1 mouse cellular context compared by ENCODE assay signal in genomic region chr4:126027980-126028379, GRCm38 (mm10).
TF ChIP-seq lines count a peak whose summit lies in the region.

No protein-coding gene starts in this region.

TF ChIP-seq in MEL, 35 proteins besides CTCF, POLR2A, EP300 and RAD21 (continued from another document):
- TF ChIP-seq GABPA (IDR thresholded peaks at IDR 0.05; ENCODE audit: low read depth, low read length) (no peak), USF2 (IDR thresholded peaks at IDR 0.05; ENCODE audit: borderline replicate concordance in 1 of 2, insufficient read depth in 1 of 2, low read depth in 1 of 2, low read length in 2 of 2) (no peak), NELFE (IDR thresholded peaks at IDR 0.05; ENCODE audit: low read depth, low read length) (no peak), BHLHE40 (IDR thresholded peaks at IDR 0.05; ENCODE audit: borderline replicate concordance, low read depth, low read length) (no peak), MYB (IDR thresholded peaks at IDR 0.05; ENCODE audit: low read depth, low read length) (0 out of 2 replicates have a peak, but pooled peaks have one; percentile 8), TAL1 (IDR thresholded peaks at IDR 0.05; ENCODE audit: low read length) (peak; percentile 88), ZMIZ1 (IDR thresholded peaks at IDR 0.05; ENCODE audit: low read depth, low read length) (0 out of 2 replicates have a peak, but pooled peaks have one; percentile 27), UBTF (IDR thresholded peaks at IDR 0.05; ENCODE audit: borderline replicate concordance, insufficient read depth, low read depth, low read length) (no peak), RCOR1 (IDR thresholded peaks at IDR 0.05; ENCODE audit: low read depth, low read length) (peak; percentile 96), SMC3 (IDR thresholded peaks at IDR 0.05; ENCODE audit: low read depth, low read length) (no peak), CHD2 (IDR thresholded peaks at IDR 0.05; ENCODE audit: low read length) (0 out of 2 replicates have a peak, but pooled peaks have one; percentile 18), MAFK (IDR thresholded peaks at IDR 0.05; ENCODE audit: borderline replicate concordance, low read depth, low read length) (peak; percentile 83), JUND (IDR thresholded peaks at IDR 0.05; ENCODE audit: low read depth, low read length) (no peak), ZC3H11A (IDR thresholded peaks at IDR 0.05; ENCODE audit: low read depth, low read length) (no peak), USF1 (IDR thresholded peaks at IDR 0.05; ENCODE audit: low read depth, low read length) (0 out of 2 replicates have a peak, but pooled peaks have one; percentile 4), NRF1 (IDR thresholded peaks at IDR 0.05; ENCODE audit: insufficient read depth, low read depth, low read length, poor library complexity, severe bottlenecking) (no peak), ZKSCAN1 (IDR thresholded peaks at IDR 0.05; ENCODE audit: low read depth, low read length) (no peak), KAT2A (conservative IDR thresholded peaks at IDR 0.05; ENCODE audit: low read depth, low read length) (no peak), MYC (IDR thresholded peaks at IDR 0.05; ENCODE audit: low read depth, low read length) (0 out of 2 replicates have a peak, but pooled peaks have one; percentile 34), ETS1 (IDR thresholded peaks at IDR 0.05; ENCODE audit: low read depth, low read length) (peak; percentile 87), ELF1 (IDR thresholded peaks at IDR 0.05; ENCODE audit: low read depth, low read length) (peak; percentile 42; the same call in 1 of the 2 replicates), MAZ (IDR thresholded peaks at IDR 0.05; ENCODE audit: low read depth, low read length) (peak; percentile 85), CHD1 (IDR thresholded peaks at IDR 0.05; ENCODE audit: low read depth, low read length) (no peak)
